Mouse (Mus musculus) bone marrow, adult 2 months (tissue): ENCODE data around the gene Lpcat3.

Experiments
- CTCF ChIP-seq: fragments of 200-500 bp; IDR thresholded peaks from 2 replicates; pipeline ENCODE4 v1.5.1; 2011; ENCODE audit warnings: low read length, control low read depth; ENCODE audit not compliant: control insufficient read depth, insufficient read depth
- POLR2A ChIP-seq: fragments of 200-500 bp; IDR thresholded peaks from 2 replicates; pipeline ENCODE4 v1.6.1; 2011; ENCODE audit warnings: low read depth, mild to moderate bottlenecking, control low read depth, low read length, borderline replicate concordance; ENCODE audit not compliant: control insufficient read depth

DNA sequence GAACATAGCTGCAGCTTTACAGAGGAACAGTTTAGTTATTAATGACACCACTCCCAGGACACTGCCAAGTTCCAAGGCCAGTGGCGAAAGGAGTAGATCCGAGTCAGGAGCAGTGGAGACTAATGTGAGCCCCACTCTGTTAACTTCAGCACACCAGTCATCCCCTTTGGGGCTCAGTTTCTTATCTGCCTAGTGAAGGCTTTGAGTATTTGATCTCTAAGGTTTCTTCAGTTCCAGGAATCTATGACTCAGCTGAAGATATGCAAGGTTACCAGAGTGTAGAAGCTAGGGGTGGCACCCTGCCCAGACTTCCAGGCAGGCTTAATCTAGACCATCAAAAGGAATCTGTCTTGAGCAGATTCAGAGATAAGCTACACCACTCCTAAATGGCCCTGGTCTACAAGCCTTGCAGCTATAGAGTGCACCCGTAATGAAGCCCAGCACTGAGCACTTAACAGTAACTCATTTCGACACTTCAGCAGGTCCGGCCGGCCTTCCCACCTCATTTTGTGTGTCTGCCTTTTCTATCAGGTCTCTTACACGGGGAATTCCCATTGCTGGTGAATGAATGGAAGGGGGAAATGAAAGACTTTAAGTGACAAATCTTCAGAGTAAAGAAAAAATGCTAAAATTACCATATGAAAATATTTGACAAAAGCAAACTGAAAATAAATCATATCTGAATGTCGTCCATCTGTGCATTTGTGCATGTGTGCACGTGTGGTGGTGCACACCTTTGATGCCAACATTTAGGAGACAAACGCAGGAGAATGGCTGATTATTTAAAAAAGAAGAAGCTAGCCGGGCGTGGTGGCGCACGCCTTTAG, 21.0 kb downstream of the Lpcat3 start:
- TF ChIP-seq CTCF (no peak), POLR2A (no peak)
